Mouse (Mus musculus) layer of hippocampus, postnatal 10 days (tissue): ENCODE results near the gene Vmn2r80. TPM values are rescaled to one million over a fixed set of nuclear protein-coding genes. Genes with fewer than 3 reads are reported as not detected.
"Not testable (repeated sequence)": the region's sequence is repeated elsewhere in the genome, so short reads cannot be mapped to it uniquely, and the experiment has no call there.

Source experiments
- DNase-seq, 2 experiments: peaks; one replicate each; pipeline ENCODE4 v3.0.0; 2021; ENCODE audit warnings: low spot score in 2 of 2
- long read RNA-seq: library from polyadenylated mRNA; stranded (forward); transcript quantifications from one replicate; pipeline ENCODE4 v2.0.0, GENCODE M21; 2023
- total RNA-seq, 2 experiments: library from RNA; stranded (reverse); gene quantifications; 2 replicates each; pipeline ENCODE4 v1.2.3; 2021

Vmn2r80 gene
- not detected for total RNA-seq
- long read RNA-seq = 0 reads

DNA sequence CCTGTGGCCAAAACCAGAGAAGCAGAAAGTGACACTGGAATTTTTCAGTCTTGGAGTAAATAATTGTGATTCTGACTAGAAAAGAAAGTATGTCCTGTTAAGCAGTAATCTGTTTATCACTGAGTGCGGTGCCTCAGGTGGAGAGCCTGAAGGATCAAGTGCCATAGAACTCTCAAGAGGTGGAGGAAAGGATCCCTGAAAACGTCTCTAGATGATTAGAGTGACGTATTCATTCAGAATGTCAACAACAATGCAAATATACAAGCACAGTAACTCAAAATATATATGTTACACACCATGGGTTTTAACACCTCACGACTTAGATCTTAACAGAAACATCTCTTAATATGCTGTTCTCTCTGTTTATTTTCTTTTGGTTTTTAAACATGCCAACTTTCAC, at the start of gene Vmn2r80:
Gene Vmn2r80 (plus strand): TSS at position 301 of the 400 bp plus-strand sequence.
- not testable (repeated sequence) for DNase-seq

DNA sequence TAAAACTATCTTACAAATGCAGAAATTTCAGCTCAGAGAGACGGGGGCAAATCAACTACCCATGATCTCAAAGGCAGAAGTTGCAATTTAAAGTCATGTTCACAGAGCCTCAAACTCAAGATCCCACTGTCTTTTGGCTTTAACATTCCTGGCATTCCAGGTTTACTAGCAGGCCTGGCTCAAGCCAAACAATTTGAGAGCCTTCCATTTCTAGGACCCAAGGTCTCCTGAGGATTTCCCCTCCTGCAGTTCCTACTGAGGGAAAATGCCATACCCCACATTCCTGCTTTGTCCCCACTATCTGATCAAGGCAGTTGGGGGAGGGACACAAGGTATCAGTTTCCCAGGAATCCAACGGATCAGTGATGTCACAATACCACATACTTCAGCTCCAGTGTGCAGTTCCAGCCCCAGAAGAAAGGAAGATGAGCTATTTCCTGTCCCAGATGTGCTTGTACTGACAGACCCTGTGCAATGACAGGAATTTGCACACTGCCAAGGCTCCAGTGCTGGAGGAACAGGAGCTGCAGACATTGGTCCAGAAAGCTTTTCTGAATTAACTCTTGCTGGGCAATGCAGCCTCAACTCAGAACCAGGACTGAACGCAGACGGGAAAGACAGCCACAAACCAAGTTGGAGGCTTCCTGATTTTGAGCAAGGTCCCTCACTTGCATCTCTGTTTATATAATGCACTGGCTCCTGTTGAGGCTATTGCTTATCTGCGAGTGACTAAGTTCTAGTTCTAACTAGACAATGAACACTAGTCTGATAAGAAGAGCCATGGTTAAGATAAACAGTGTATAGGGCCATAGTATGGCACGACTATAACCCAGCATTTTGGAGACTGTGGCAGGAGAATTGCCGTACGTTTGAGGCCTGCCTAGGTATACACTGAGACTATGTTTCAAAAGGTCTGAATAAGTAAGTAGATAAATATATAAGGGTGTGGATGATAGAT, 42.0 kb upstream of the Vmn2r80 start:
- DNase-seq = no peak

DNA sequence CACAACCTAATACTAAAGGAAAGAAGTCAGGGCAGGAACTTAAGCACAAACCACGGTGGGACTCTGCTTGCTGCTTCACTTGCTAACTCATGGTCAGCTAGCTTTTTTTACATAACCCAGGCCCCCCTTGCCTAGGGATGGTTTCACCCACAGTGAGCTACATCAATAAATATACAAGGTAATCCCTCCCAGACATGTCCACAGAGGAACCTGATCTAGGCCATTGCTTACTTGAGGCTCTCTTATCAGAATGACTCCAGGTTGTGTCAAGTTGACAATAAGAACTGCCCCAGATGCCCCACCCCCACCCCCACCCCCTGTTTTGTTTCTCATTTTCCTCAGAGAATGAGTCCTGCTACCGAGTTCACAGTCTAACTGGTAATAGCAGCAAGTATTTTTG, 41.0 kb upstream of the Vmn2r80 start:
- no peak for DNase-seq

DNA sequence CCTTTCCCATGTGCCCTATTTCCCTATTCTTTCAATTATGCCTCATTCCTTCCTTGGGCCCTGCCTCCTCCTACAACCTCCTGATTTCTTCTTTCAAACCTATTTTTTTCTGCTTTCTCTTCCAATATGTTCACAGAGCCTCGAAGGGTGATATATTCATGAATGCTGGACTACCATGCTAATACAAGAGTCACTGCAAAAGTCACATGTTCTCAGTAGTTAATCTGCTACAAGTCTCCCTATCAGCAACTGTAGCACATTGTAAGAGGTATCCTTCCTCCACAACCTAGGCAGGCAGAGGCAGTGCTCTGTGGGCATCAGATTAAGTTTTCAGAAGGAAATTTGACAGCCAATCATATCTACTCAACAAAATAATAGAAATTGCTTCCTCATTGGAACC, 39.4 kb upstream of the Vmn2r80 start:
- DNase-seq = no peak

DNA sequence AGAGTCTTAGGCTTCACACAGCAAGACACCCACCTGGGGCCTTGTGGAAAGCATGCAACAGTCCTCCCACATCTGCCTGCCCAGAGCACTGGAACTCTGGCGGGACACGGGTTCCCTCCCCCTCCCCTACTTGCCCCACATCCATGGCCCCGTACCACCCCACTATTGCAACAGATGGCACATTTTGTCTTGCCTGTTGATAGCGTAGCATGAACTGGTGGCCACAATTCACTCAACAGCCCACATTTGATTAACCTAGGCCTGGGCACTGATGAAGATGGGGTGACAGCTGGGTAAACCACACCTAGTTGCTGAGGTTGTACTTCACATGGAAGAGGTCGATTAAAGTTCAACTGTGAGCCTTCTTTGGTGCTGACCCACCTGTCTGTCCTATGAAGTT, 38.1 kb upstream of the Vmn2r80 start:
- DNase-seq = no peak

DNA sequence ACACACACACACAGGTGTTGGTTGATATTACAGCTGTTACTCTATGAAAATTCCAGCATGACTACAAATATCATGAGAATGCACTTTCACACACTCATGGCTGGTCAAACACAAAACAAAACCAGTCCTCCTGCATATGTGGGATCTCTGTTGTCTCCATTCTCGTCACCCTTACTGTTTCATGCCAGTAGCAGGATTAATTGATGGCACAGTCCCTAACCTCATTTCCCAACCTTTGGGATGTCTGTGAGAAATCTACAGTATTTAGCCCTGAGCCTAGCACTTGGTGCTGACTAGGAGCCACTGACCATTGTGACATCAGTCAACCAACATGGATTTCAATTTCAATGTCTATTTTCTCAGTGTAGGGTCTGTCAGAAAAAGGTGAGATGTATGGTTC, 33.5 kb upstream of the Vmn2r80 start:
- DNase-seq = no peak

DNA sequence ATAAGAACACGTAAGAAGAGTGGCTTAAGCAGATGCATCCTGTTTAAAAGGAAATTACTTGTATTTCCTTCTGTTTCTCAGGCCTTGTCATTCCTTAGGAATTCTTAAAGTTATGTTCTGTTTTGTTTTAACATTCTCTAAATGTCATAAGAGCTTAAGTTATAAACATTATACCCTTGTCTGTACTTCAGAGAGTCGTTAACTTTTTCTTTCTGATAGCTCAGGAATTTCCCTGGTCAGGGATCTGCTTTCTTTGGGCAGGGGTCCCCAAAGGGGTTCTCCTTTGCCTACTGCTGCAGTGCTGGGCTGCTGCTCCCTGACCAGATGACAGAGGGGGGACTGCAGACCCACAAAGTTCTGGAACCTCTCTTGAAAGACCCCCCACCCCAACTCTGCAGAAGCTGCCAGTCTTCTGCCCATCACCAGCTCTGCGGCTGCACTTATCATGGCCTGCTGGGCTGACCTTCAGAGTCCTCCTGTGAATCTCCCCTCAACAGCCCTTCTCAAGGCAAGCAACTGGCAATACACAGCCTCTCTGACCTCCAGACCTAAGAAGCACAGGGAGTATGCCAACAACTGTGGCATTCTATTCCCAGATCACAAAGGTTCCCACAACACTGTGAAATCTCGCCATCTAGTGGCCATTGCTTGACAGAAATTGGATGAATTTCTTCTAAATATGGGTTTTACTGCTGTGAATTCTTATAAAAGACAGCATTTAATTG, 32.3 kb upstream of the Vmn2r80 start:
- DNase-seq = peak; percentile 54 to 66

DNA sequence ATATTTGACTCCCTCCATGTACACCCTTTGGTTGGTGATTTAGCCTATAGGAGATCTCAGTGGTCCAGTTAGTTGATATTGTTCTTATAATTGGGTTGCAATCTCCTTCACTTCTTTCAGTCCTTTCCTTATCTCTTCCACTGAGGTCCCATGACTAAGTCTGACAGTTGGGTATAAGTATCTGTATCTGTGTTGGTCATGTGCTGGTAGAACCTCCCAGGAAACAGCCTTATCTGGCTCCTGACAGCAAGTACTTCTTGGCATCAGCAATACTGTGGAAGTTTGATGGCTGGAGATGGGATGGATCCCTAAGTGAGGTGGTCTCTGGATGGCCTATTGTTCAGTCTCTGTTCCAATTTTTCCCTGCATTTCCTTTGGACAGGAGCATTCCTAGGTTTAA, 3.0 kb downstream of the Vmn2r80 start:
- no peak for DNase-seq

DNA sequence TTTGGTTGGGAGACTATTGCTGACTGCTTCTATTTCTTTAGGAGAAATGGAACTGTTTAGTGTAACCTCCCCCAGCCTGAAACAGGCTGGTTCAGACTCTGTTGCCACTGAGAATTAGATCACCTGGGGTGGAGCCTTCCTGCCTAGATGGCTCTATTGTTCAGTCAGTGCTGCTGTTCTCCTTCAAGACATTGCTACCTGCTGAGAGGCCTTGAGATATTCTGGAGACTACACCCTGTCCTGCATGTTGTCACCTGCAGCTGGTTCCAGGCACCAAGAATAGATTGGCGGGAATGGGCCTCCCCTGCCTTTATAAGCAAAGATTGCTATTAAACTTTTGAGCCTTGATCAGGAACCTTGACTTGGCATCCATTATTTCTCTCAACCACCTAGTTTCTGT, 51.4 kb downstream of the Vmn2r80 start:
- DNase-seq = not testable (repeated sequence)

DNA sequence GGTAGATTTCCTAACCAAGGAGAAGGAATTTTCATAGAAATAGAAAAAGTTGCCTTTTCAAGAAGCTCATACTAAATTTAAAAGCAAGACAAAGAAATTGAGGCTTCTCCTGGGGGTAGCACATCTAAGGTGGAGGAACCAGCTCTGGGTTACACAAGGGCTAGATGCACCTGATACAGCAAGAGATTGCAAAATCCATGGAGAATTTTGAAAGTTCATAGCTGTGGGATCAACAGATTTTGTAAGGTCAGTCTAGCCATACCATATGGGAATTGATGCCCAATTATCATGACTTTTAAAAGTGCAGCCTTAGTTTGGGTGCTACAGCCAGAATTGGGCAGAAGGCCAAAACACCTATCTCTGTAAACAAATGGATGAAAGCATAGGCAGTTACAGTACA, 71.9 kb downstream of the Vmn2r80 start:
- no peak for DNase-seq

DNA sequence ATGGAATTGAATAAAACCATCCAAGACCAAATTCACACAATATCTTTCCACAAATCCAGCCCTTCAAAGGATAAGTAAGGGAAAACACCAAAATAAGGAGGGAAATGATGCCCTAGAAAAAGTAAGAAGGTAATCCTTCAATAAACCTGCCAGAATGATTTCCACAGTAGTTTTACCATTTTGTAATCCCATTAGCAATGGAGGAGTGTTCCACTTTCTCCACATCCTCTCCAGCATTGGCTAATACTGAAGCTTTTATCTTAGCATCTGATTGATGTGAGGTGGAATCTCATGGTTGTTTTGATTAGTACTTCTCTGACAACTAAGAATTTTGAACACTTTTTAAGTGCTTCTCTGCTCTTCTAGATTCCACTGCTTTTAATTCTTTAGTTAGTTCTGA, 73.0 kb downstream of the Vmn2r80 start:
- DNase-seq = no peak

DNA sequence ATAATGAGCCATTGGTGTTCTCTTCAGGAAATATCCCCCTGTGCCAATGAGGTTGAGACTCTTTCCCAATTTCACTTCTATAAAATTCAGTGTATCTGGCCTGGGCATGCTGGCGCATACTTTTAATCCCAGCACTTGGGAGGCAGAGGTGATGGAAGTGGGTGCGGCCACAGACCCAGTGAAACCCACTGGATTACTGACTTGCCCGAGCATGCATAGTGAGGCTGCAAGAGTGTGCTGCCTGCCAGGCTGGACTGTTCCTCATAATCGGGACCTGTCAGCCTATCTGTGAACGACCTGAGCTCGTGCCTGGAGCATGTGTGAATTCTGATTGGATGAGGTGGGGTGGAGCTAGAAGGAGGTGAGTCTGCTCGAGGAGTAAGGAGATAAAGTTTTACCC, 73.6 kb downstream of the Vmn2r80 start:
- DNase-seq = no peak

Other genes starting within 250 kb of the Vmn2r80 start
- gene Olfr1354, start 235.6 kb upstream of the Vmn2r80 start, total RNA-seq = not detected
- not detected for gene Olfr8, start 198.1 kb upstream of the Vmn2r80 start, total RNA-seq
- not detected for gene Olfr1353, start 185.5 kb upstream of the Vmn2r80 start, total RNA-seq
- gene Olfr1352, start 167.7 kb upstream of the Vmn2r80 start, total RNA-seq = not detected
- gene Olfr1351, start 136.3 kb upstream of the Vmn2r80 start, total RNA-seq = not detected
- not detected for gene Olfr57, start 120.0 kb upstream of the Vmn2r80 start, total RNA-seq
- gene 2610008E11Rik, start 51.2 kb upstream of the Vmn2r80 start, total RNA-seq = 10 to 100 TPM; 28.4 to 28.6 TPM
- not detected for gene Vmn2r81, start 98.9 kb downstream of the Vmn2r80 start, total RNA-seq
- not detected for gene Vmn2r82, start 207.8 kb downstream of the Vmn2r80 start, total RNA-seq